Mouse (Mus musculus) heart, embryonic 14.5 days (tissue): ENCODE results near the gene Ubiad1. TPM values are rescaled to one million over a fixed set of nuclear protein-coding genes. Genes with fewer than 3 reads are reported as not detected.

Experiments used
- ATAC-seq: fragments of 200-750 bp; cut with Nextera tagmentation; 2 replicates; pipeline ENCODE4 v1.8.0; 2017; ENCODE audit warnings: low read depth, moderate TSS enrichment; ENCODE audit not compliant: insufficient number of reproducible peaks, insufficient read depth, low FRiP score
- H3K27ac ChIP-seq, 2 experiments: fragments of 200-500 bp in 1 of 2; fragments of 300-500 bp in 1 of 2; sonication (generic) in 1 of 2; replicated peaks in 1 of 2; 2 replicates each; pipeline ENCODE4 v1.5.1; 2012 to 2014; ENCODE audit warnings: low read depth in 2 of 2, low read length in 2 of 2, control low read depth in 1 of 2, mild to moderate bottlenecking in 1 of 2, mixed read lengths in 1 of 2; ENCODE audit not compliant: control insufficient read depth in 1 of 2, insufficient read depth in 1 of 2
- H3K27me3 ChIP-seq: fragments of 300-500 bp; sonication (generic); 2 replicates; pipeline ENCODE4 v1.6.1; 2014; ENCODE audit warnings: mild to moderate bottlenecking, low read length, control low read depth; ENCODE audit not compliant: control insufficient read depth, insufficient read depth
- H3K36me3 ChIP-seq: fragments of 300-500 bp; sonication (generic); 2 replicates; pipeline ENCODE4 v1.6.1; 2014; ENCODE audit warnings: mild to moderate bottlenecking, control low read depth, low read length, mixed read lengths; ENCODE audit not compliant: control insufficient read depth, insufficient read depth
- H3K4me1 ChIP-seq, 2 experiments: fragments of 200-500 bp in 1 of 2; fragments of 300-500 bp in 1 of 2; sonication (generic) in 1 of 2; 2 replicates each; pipeline ENCODE4 v1.6.1; 2012 to 2014; ENCODE audit warnings: low read length in 2 of 2, control low read depth in 1 of 2, mixed read lengths in 1 of 2; ENCODE audit not compliant: control insufficient read depth in 2 of 2, insufficient read depth in 2 of 2
- H3K4me2 ChIP-seq: fragments of 300-500 bp; sonication (generic); 2 replicates; pipeline ENCODE4 v1.6.1; 2014; ENCODE audit warnings: mild to moderate bottlenecking, low read length
- H3K4me3 ChIP-seq, 2 experiments: fragments of 200-500 bp in 1 of 2; fragments of 300-500 bp in 1 of 2; sonication (generic) in 1 of 2; 2 replicates each; pipeline ENCODE4 v1.5.1; 2012 to 2014; ENCODE audit warnings: low read length in 2 of 2, mild to moderate bottlenecking in 2 of 2, control low read depth in 1 of 2, low read depth in 1 of 2, moderate library complexity in 1 of 2; ENCODE audit not compliant: control insufficient read depth in 1 of 2, insufficient read depth in 1 of 2
- H3K9ac ChIP-seq: fragments of 300-500 bp; sonication (generic); 2 replicates; pipeline ENCODE4 v1.6.1; 2014; ENCODE audit warnings: mild to moderate bottlenecking, low read length
- H3K9me3 ChIP-seq: fragments of 300-500 bp; sonication (generic); 2 replicates; pipeline ENCODE4 v1.6.1; 2016; ENCODE audit warnings: low read length, control low read depth; ENCODE audit not compliant: control insufficient read depth
- WGBS: fragments of 180-500 bp; shearing (Covaris S2); extraction: QIAGEN DNeasy Blood & Tissue Kit; methylation state at CpG from one replicate; pipeline ENCODE4 v1.1.7; 2014; 5-methylcytosine and 5-hydroxymethylcytosine counted together
- polyA plus RNA-seq: library from polyadenylated mRNA; unstranded; fragments of >200 nt; fragmentation: Nextera tagmentation; extraction: Ambion mirVana; gene quantifications from 2 replicates; pipeline ENCODE4 v1.2.1, GENCODE M21; 2014

Ubiad1 gene
- polyA plus RNA-seq, 1 experiment from 2014 or later = 15.7 TPM

DNA sequence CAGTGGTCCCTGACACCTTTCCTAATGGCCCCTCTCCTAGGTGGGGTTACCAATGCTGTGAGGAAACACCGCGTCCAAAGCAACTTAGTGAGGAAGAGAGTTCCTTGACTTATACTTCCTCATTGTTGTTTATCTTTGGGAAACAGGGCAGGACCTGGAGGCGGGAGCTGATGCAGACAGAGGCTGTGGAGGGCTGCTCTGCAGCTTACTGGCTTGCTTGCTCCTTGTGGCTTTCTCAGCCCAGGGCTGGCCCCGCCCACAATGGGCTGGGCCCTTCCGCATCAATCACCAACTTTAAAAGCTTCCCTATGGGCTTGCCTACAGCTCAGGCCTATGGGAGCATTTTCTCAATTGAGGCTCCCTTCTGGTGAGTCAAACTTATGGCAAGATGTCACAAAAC lies 10.8 kb downstream of the Ubiad1 start:
- no peak for ATAC-seq
- no peaks in the 10 kb centered on the region for H3K9me3 ChIP-seq
- no peaks in the 10 kb centered on the region for H3K27me3 ChIP-seq
- WGBS = 80% methylated on average over 5 of the region's 5 CpGs
- no peak overlapping the region for H3K4me2 ChIP-seq
- H3K27ac ChIP-seq = no peak overlapping the region
- no peak overlapping the region for H3K4me3 ChIP-seq
- H3K4me1 ChIP-seq = peaks cover 0 to 2% of the 10 kb centered on the region in 2 experiments; a peak in 1 of 4 replicates
- peaks cover 26% of the 10 kb centered on the region for H3K36me3 ChIP-seq
- no peak overlapping the region for H3K9ac ChIP-seq

GRCm38 (mm10) chr4:148433336-148433735 lies 11.2 kb downstream of the Ubiad1 start:
- Histone ChIP-seq H3K36me3 (peaks cover 22% of the 10 kb centered on the region), H3K4me1 (peaks cover 0 to 2% of the 10 kb centered on the region in 2 experiments; a peak in 1 of 4 replicates), H3K4me3 (no peak overlapping the region), H3K4me2 (no peak overlapping the region), H3K9me3 (no peaks in the 10 kb centered on the region), H3K27ac (no peak overlapping the region), H3K27me3 (no peaks in the 10 kb centered on the region), H3K9ac (no peak overlapping the region)
- 50% methylated on average over 18 of the region's 18 CpGs for WGBS
- ATAC-seq = no peak

- 81% methylated on average over 4 of the region's 4 CpGs for WGBS
- H3K4me2 ChIP-seq = no peak overlapping the region
- H3K4me3 ChIP-seq = no peak overlapping the region
- H3K36me3 ChIP-seq = peaks cover 18% of the 10 kb centered on the region
- no peaks in the 10 kb centered on the region for H3K27me3 ChIP-seq
- no peak for ATAC-seq
- H3K9me3 ChIP-seq = no peaks in the 10 kb centered on the region
- no peak overlapping the region for H3K9ac ChIP-seq
- no peak overlapping the region for H3K27ac ChIP-seq
- H3K4me1 ChIP-seq = peaks cover 0 to 2% of the 10 kb centered on the region in 2 experiments; a peak in 1 of 4 replicates
Measured at GRCm38 (mm10) chr4:148432488-148432887, 12.1 kb downstream of the Ubiad1 start.

- 85% methylated on average over 11 of the region's 11 CpGs for WGBS
- no peak for ATAC-seq
- no peaks in the 10 kb centered on the region for H3K9me3 ChIP-seq
Measured at GRCm38 (mm10) chr4:148430880-148431519, 13.6 kb downstream of the Ubiad1 start.

DNA sequence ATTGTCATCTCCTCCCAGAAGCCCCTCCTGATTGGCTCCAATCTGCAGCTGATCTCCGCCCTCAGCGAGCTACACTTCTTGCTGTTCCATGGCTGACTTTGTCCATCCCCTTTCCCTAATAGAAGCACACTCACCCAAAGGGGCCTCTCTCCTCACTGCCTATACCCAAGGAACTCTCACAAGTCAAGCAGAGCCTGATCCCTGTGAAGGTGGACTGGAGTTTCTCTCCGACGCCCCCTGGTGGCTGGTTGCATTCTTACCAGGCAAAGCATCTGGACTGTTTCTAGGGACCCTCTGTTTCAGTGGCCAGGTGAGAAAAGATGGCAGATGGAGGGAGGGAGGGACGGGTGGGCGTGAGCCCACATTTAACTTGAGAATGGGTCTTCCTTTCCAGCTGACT lies 14.9 kb downstream of the Ubiad1 start:
- Histone ChIP-seq H3K4me2 (no peak overlapping the region), H3K9me3 (no peaks in the 10 kb centered on the region), H3K36me3 (peaks cover under 1% of the 10 kb centered on the region), H3K9ac (no peak overlapping the region), H3K27ac (no peak overlapping the region), H3K4me1 (peaks cover 0 to 2% of the 10 kb centered on the region in 2 experiments; a peak in 1 of 4 replicates), H3K27me3 (no peaks in the 10 kb centered on the region), H3K4me3 (no peak overlapping the region)
- 24% methylated on average over 6 of the region's 6 CpGs for WGBS
- no peak for ATAC-seq

More at GRCm38 (mm10) chr4:148430880-148431519, 13.6 kb downstream of the Ubiad1 start:
- peaks cover 0 to 2% of the 10 kb centered on the region in 2 experiments; a peak in 1 of 4 replicates for H3K4me1 ChIP-seq
- H3K9ac ChIP-seq = no peak overlapping the region
- H3K4me2 ChIP-seq = no peak overlapping the region
- no peak overlapping the region for H3K27ac ChIP-seq
- no peaks in the 10 kb centered on the region for H3K27me3 ChIP-seq
- no peak overlapping the region for H3K4me3 ChIP-seq
- peaks cover 12% of the 10 kb centered on the region for H3K36me3 ChIP-seq

- no peak for ATAC-seq
- no peaks in the 10 kb centered on the region; the same call in 1 of the 2 replicates for H3K36me3 ChIP-seq
- H3K4me1 ChIP-seq = peaks cover 0 to 2% of the 10 kb centered on the region in 2 experiments; a peak in 1 of 4 replicates
- 71% methylated on average over 11 of the region's 11 CpGs for WGBS
- H3K27ac ChIP-seq = no peak overlapping the region
- H3K9me3 ChIP-seq = no peaks in the 10 kb centered on the region
- no peak overlapping the region for H3K9ac ChIP-seq
- H3K27me3 ChIP-seq = no peaks in the 10 kb centered on the region
- no peak overlapping the region for H3K4me3 ChIP-seq
- H3K4me2 ChIP-seq = no peak overlapping the region
Measured at GRCm38 (mm10) chr4:148429121-148429520, 15.4 kb downstream of the Ubiad1 start.

GRCm38 (mm10) chr4:148428544-148428943 lies 16.0 kb downstream of the Ubiad1 start:
- Histone ChIP-seq H3K4me3 (no peak overlapping the region), H3K9me3 (no peaks in the 10 kb centered on the region), H3K4me1 (peaks cover 0 to 2% of the 10 kb centered on the region in 2 experiments; a peak in 1 of 4 replicates), H3K36me3 (no peaks in the 10 kb centered on the region; the same call in 1 of the 2 replicates), H3K27ac (no peak overlapping the region), H3K27me3 (no peaks in the 10 kb centered on the region), H3K9ac (no peak overlapping the region), H3K4me2 (no peak overlapping the region)
- no peak for ATAC-seq
- 73% methylated on average over 5 of the region's 5 CpGs for WGBS
